Mouse (Mus musculus): Measurements from ENCODE around the gene Ngly1. TPM values are rescaled to one million over a fixed set of nuclear protein-coding genes. Genes with fewer than 3 reads are reported as not detected.
"Not testable (repeated sequence)": the region's sequence is repeated elsewhere in the genome, so short reads cannot be mapped to it uniquely, and the experiment has no call there.

Ngly1 gene
- total RNA-seq, 2 experiments from 2014 or later = 30.2 to 31.2 TPM

DNA sequence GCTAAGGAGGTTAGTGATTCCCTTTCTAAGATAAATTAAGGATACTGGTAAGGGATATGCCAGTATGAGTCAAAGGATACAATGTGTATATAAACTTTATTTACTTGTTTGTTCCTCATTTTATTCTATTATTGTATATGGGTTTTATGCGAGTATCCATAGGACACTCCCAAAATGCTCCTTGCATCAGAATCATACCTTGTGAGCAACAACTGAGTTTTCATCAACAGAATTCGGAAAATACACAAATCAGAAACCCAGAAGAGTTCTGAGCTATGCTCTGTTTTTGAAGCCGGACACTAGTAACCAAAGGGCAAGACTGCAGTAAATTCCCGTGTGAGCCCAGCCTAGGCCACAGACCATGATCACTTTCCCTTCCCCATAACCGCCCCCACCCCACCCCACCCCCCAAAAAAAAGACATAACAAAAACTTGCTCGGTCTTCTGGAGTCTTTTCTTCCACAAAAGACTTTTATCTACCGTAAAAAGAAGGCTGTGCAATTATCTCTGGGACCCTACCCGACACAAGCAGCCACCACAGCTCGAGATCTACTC is 400 bp upstream of the Ngly1 start:
- DNase-seq (ENCODE audit: extremely low spot score in 1 of 2, low spot score in 2 of 2) = no peak
- intact Hi-C loops (cut with DNase I) = loop anchor here (5.0 kb wide), 1 partner anchor 119 kb away; the partner anchor contains the start of gene Top2b

DNA sequence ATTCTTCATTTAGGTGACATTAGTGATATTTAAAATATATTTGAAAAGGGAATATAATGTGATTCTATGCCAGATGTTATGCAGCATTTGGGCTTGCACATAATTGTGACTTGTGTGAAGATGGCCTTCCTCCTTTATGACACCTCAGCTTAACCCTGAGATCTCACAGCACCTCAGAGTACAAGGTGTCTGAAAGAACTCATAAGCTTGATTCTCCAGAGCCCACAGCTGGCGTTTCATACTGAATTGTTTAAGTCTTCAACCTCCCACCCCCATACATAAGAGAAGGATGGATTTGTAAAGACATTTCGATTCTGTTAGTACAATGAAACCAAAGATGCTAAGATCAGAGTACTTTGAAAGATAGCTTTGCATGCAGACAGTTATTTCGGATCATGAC is 1.0 kb downstream of the Ngly1 start:
- DNase-seq (ENCODE audit: extremely low spot score in 1 of 2, low spot score in 2 of 2) = no peak
- intact Hi-C loops (cut with DNase I) = no loop called here

DNA sequence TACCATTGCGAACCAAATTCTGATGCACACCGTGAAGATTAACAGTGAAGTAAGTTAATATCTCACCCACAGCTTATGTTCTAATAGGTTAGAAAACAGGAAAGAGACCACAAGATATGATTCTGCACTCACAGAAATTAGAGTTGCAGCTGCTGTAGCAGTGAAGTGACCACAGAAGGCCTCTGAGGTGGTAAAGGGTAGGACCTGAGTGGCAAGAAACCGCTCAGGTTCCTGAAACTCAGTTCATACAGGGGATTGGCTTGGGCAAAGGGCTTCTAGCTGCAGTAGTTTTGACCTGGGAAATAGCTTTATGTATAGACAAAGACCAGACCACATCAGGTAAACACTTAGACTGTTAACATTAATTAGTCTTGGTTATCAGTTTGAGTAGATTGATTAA is 6.7 kb downstream of the Ngly1 start:
- no peak for DNase-seq (ENCODE audit: extremely low spot score in 1 of 2, low spot score in 2 of 2)
- intact Hi-C loops (cut with DNase I) = no loop called here

DNA sequence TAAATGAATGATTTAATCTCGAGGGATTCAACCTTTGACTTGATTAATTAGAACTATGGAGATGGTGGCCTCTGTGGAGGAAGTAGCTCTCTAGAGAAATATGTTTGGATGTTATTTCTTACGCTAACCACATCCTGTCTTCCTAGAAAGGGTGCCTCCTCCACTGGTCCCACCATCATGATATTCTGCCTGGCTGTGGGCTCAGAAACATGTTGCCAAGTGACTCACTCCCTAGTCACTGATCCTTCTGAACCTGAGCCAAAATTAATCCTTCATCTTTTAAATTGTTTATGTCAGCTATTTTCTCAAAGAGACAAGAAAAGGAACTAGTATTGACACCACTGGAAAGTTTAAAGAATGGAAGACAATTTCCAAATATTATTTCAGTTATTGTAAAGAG is 7.1 kb downstream of the Ngly1 start:
- DNase-seq (ENCODE audit: extremely low spot score in 1 of 2, low spot score in 2 of 2) = no peak
- intact Hi-C loops (cut with DNase I) = no loop called here

DNA sequence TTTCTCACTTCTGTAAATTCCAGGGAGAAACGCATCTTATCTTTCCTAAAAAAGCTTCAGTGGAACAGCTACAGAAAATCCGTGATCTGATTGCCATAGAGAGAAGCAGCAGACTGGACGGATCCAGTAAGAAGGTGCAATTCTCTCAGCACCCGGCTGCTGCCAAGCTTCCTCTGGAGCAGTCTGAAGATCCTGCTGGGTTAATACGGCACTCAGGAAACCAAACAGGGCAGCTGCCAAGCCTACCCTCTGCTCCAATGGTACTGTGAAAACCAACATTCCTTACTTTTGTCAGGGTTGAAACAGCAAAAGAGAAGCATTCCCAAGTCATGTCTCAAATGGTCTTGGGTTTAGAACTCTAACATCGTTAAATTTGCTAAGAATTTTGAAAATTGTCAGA is 11.5 kb downstream of the Ngly1 start:
- DNase-seq (ENCODE audit: extremely low spot score in 1 of 2, low spot score in 2 of 2) = peak; percentile 27 to 28
- intact Hi-C loops (cut with DNase I) = no loop called here

DNA sequence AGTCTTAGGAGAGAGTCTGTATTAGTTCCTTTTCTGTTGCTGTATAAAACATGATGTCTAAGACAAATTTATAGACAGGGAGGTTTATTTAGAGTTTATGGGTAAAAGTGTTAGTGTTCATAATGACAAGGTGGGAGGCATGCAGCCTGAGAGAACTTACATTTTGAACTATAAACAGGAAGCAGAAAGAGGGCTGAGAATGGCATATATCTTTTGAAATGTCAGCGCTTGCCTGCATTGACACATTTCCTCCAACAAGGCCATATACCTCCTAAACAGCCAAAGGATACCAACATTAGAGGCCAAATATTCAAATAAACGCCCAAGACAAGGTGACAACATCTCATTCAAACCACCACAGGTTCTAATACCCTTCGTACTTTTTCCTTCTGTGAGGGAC is 12.8 kb downstream of the Ngly1 start:
- intact Hi-C loops (cut with DNase I) = no loop called here
- DNase-seq (ENCODE audit: extremely low spot score in 1 of 2, low spot score in 2 of 2) = no peak

DNA sequence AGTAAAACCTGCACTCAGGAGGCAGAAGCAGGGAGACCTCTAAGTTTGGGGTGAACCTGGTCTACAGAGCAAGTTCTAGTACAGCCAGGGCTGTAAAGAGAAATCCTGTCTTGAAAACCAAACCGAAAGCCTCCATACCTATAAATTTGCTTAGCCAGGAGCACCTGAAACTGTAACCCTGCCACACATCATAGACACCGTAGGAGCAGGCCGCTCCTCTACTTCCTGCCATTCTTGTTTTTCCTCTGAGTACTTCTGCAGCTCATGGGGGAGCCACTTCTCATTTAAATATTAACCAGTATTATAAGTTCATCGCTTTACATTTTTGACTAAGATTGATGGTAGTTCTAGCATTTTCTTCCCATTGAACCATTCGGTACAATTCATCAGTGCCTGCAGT is 17.9 kb downstream of the Ngly1 start:
- DNase-seq (ENCODE audit: extremely low spot score in 1 of 2, low spot score in 2 of 2) = no peak
- intact Hi-C loops (cut with DNase I) = no loop called here

DNA sequence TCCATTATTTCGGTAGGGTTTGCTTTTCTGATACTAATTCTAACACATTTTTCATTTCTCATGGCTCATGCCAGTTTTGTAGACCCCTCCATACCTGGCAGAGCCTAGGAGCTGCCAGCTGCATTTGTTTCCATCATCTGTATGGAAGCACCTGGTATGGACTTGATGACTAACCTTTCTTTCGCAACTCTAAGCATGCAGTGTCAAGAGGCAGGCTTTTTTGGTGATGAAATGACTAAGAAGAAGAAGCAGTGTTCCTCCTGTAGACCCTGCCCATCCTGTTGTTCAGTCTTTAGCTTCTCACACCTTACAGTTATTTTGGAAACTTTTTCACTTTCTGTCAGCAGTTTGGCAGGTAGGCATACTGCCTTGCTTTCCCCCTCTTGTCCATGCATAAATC is 20.7 kb downstream of the Ngly1 start:
- DNase-seq (ENCODE audit: extremely low spot score in 1 of 2, low spot score in 2 of 2) = no peak
- intact Hi-C loops (cut with DNase I) = no loop called here

DNA sequence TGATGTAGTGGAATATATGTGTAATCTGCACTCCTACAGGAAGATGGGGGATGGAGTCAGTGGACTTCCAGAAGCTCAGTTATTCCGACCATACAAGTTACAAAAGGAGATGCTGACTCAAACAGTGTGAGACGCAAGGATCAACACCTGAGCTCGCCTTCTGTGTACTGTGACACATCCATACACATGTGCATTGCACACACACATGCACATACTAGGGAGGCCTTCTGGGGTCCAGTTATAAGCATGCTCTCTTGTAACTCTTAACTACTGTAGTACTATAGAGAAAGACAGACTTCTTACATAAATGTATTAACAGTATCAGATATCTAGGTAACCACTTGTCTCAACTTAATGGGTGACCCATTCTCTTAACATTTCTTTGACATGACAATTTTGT is 24.6 kb downstream of the Ngly1 start:
- intact Hi-C loops (cut with DNase I) = no loop called here
- DNase-seq (ENCODE audit: extremely low spot score in 1 of 2, low spot score in 2 of 2) = no peak

DNA sequence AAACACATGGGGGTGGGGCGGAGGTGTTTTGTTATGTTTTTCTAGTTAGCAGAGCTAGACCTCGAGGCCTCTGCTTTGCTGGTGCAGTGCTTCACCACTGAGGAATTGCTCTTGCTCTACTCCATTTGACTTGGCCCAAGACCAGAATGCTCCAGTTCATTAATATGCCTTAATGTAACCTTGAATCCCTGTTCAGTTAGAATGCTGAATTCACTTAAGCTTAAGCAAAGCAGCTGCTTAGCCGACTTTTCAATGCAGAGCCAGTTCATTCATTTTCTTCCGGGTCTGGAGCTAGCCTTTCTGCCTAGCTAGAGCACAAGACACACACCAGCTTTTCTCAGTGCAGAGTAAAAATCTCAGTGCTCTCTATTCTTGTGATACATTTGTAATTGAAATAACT is 30.1 kb downstream of the Ngly1 start:
- no peak for DNase-seq (ENCODE audit: extremely low spot score in 1 of 2, low spot score in 2 of 2)
- intact Hi-C loops (cut with DNase I) = no loop called here

DNA sequence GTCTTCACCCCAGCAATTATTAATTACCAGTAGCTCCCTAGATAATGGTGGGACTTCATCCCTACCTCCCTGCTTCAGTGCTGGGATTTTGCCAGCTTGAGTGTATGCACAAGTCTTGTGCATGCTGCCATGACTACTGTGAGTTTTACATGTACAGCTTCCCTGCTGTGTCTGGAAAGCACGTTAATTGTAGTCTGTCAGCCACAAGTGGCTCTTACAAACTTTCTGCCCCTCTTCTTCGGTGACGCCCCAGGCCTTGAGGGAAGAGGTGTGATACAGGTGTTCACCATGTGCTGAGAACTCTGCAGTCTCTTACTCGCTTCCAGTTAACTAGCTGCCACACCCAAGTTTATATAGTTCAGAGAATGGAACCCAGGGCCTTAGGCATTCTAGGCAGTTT is 34.9 kb downstream of the Ngly1 start:
- DNase-seq (ENCODE audit: extremely low spot score in 1 of 2, low spot score in 2 of 2) = no peak
- intact Hi-C loops (cut with DNase I) = no loop called here

DNA sequence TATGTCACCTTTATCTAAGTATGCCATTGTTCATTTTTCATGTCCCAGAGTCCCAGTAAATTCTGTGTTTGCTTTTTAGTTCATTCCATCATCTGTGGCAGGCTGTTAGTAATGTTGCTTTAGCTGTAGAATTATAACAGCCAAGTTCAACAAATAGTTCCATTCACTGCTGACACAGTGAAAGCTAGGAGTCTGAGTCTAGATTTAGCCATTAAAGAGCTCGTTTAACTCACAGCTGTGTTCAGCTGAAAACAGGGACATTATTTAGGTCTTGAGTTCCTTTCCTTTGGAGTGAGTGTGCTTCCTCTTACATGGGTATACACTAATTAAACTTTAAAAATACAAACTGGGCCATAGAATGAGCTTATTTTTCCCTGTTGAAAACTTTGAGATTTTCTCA is 43.3 kb downstream of the Ngly1 start:
- no peak for DNase-seq (ENCODE audit: extremely low spot score in 1 of 2, low spot score in 2 of 2)
- intact Hi-C loops (cut with DNase I) = no loop called here

DNA sequence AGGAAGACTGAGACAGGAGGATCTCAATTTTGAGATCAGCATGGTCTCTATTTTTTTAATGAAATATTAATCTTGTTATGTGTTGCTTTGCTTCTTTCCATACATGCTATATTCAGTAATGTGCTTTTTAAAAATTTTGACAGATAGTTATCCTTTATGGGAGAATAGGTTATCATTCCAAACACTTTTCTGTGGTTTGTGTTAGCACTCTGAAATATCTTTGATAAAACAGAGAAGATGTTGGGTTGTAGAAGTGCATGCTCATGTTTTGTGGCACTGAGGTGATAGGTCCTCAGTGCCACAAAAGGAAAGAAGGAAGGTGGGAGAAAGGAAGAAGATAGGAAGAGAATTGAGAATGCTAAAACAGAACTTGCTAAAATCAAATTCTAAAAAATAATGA is 43.9 kb downstream of the Ngly1 start:
- intact Hi-C loops (cut with DNase I) = no loop called here
- no peak for DNase-seq (ENCODE audit: extremely low spot score in 1 of 2, low spot score in 2 of 2)

DNA sequence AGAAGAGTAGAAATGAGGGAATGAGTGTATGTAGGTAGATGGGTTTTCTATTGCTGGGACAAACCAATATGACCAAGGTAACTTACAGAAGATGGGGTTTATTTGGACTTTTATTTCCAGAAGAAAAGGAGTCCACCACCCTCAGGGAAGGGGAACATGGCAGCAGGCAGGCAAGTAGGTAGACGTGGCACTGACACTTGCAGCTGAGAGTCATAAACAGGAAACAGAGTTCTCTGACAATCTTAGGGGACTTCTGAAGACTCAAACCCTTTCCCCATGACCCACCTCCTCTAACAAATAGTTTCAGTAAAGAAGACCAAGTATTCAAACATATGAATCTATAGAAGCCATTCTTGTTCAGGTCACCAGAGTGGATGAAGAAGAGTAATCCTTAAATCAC is 44.8 kb downstream of the Ngly1 start:
- no peak for DNase-seq (ENCODE audit: extremely low spot score in 1 of 2, low spot score in 2 of 2)
- intact Hi-C loops (cut with DNase I) = no loop called here

DNA sequence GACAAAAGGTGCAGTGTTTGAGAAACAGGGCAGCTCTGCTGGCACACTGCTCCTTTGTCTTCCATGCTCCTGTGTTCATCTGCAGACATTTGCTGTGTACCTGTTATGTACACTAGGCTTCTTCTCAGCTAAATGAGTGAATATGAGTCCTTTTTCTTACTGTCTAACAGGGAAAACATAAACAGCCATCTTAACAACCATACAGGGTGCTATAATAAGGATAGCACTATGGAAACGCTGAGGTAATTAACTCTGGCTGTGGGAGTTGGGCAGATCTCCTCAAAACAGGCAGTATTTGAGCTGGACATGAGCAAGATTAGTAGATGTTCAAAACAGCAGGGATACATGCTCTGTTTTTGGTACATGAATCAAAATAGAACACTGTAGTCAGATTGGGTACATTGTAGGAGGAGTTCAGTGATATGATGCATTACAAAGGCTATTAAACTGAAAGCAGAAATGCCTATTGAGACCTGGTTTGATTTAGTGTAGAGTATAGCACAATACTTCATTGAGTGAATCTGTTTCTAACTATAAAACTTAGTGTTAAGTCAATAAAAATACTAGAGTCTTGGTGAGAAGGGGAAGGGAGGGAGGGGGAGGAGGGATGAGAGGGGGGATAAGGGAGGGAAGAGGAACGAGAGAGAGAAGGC is 47.9 kb downstream of the Ngly1 start:
- intact Hi-C loops (cut with DNase I) = no loop called here
- DNase-seq (ENCODE audit: extremely low spot score in 1 of 2, low spot score in 2 of 2) = no peak

DNA sequence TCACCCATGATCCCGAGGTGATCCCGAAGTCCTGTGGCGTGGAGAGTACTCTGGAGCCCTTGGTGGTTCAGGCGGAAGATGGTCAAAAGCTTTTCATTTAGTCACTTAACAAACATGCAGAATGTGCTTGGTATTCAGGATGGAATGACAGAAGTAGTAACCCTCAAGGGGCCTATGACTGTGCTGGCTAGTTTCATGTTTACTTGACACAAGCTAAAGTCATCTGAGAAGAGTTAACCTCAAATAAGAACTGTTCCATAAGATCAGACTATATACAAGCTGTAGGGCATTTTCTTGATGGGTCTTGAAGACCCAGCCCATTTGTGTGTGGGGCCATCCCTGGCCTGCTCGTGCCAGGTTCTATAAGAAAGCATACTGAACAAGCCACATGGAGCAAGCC is 52.7 kb downstream of the Ngly1 start:
- intact Hi-C loops (cut with DNase I) = no loop called here
- DNase-seq (ENCODE audit: extremely low spot score in 1 of 2, low spot score in 2 of 2) = no peak

DNA sequence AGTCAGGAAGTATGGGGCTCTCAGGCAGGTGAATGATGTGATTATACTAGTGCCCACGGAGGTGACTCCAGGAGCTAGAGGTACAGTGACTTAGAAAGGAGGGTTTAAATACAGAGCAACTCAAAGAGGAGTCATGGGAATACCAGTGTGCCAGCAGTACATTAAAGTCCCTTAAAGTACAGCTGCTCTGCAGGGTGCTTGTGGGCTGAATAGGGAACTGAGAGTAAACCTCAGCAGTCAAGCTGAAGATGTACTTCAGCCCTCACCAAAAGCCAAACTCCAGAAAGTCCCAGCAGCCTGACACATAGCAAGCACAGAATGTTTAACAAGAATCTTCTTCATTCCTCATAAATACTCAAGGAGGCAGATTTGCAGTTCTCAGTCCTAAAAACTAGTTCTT is 53.6 kb downstream of the Ngly1 start:
- intact Hi-C loops (cut with DNase I) = no loop called here
- DNase-seq (ENCODE audit: extremely low spot score in 1 of 2, low spot score in 2 of 2) = no peak

DNA sequence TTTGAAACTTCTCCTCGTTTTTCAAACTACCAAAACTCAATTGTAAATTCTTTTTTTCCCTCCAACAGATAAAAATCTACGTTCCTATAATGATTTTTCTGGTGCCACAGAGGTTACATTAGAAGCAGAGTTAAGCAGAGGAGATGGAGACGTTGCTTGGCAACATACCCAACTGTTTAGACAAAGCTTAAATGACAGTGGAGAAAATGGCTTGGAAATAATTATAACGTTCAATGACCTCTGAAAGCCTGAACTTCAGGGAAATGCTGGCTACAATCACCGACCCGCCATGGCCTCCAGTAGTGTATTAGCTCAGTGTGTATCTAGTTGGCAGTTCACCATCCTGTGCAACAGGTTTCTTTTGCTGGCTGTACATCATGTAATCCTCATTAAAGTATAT is 61.7 kb downstream of the Ngly1 start:
- intact Hi-C loops (cut with DNase I) = no loop called here
- DNase-seq (ENCODE audit: extremely low spot score in 1 of 2, low spot score in 2 of 2) = no peak

DNA sequence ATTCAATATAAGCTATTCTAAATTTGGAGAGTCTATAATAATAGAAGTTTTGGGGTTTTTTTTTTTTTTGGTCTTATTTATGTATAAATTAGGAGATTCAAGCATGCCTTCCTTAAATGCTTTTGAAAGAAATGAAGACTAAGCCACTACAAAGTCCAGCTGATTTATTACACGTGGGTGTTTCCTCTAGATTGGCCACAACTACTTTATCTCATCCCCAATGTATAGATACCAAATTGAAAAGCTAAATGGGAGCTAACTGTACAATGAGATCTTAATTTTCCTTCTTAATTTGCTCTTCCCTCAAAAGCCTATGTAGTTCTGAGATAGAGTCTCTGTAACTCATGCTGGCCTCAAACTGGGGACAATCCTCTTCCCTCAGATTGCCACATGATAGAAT is 63.5 kb downstream of the Ngly1 start:
- intact Hi-C loops (cut with DNase I) = no loop called here

DNA sequence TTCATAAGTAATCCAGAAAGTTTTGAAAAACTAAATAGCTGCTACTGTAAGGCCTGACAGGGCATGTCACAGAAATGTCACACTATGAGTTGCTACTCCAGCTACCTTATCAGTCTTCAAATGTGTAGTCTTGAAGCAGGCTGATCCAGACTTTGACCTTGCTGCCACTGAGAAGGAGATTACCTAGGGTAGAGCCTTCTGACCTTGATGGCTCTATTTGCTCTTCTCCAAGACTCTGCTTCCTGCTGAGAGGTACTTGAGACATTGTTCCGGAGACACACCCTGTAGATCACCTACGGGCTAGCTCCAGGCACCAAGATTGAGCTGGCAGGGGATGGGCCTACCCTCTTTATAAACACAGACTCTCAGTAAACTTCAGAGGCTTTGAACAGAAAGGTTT is 64.0 kb downstream of the Ngly1 start:
- intact Hi-C loops (cut with DNase I); DNase-seq (ENCODE audit: extremely low spot score in 1 of 2, low spot score in 2 of 2): not testable (repeated sequence)

More for the DNA sequence above, 63.5 kb downstream of the Ngly1 start:
- DNase-seq (ENCODE audit: extremely low spot score in 1 of 2, low spot score in 2 of 2) = no peak

DNA sequence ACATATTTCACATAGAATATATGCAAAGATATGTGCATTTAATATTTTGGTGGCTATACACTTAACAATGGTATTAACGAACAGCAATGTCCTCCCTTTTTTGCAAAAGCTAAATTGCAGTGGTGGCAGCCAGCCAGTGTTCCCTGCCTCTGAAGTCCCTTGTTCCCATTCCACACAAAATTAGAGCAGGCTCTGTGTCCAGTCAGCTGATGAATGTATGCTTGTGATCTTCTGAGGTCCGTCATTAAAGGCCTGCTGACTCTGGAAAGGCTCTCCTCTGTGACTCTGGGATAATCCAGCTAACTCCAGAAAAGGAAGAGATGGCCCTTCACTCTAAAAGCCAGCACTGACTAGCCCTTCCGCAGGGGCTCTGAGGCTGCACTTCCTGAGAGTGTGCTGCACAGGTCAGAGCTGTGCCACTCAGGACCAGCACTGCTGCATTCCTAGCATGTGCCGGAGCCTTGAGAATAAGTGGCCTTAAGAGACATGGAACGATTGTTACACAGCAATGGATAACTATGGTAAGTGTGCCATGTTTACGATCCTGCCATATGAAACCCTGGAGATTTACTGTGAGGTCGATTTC is 64.9 kb downstream of the Ngly1 start:
- intact Hi-C loops (cut with DNase I) = no loop called here
- DNase-seq (ENCODE audit: extremely low spot score in 1 of 2, low spot score in 2 of 2) = peak in 1 of 2 experiments; percentile 35
